Mouse (Mus musculus): ENCODE data around the gene Olfr800. TPM values are rescaled to one million over a fixed set of nuclear protein-coding genes. Genes with fewer than 3 reads are reported as not detected.

Gene Olfr800
- polyA plus RNA-seq, 1 experiment from 2014 or later: not detected

Other genes starting within 250 kb of the Olfr800 start
- not detected in 2 replicates for gene Olfr786, start 230.4 kb upstream of the Olfr800 start, polyA plus RNA-seq (2016; fragmentation: Nextera tagmentation; extraction: Ambion mirVana)
- gene Olfr787, start 195.8 kb upstream of the Olfr800 start, polyA plus RNA-seq (2016; fragmentation: Nextera tagmentation; extraction: Ambion mirVana): not detected in 2 replicates
- not detected in 2 replicates for gene Olfr788, start 186.7 kb upstream of the Olfr800 start, polyA plus RNA-seq (2016; fragmentation: Nextera tagmentation; extraction: Ambion mirVana)
- not detected in 2 replicates for gene Olfr789, start 172.9 kb upstream of the Olfr800 start, polyA plus RNA-seq (2016; fragmentation: Nextera tagmentation; extraction: Ambion mirVana)
- gene Olfr790, start 159.2 kb upstream of the Olfr800 start, polyA plus RNA-seq (2016; fragmentation: Nextera tagmentation; extraction: Ambion mirVana): not detected in 2 replicates
- gene Olfr791, start 135.9 kb upstream of the Olfr800 start, polyA plus RNA-seq (2016; fragmentation: Nextera tagmentation; extraction: Ambion mirVana): not detected in 2 replicates
- not detected in 2 replicates for gene Olfr792, start 118.5 kb upstream of the Olfr800 start, polyA plus RNA-seq (2016; fragmentation: Nextera tagmentation; extraction: Ambion mirVana)
- not detected in 2 replicates for gene Olfr794, start 90.0 kb upstream of the Olfr800 start, polyA plus RNA-seq (2016; fragmentation: Nextera tagmentation; extraction: Ambion mirVana)
- not detected in 2 replicates for gene Olfr796, start 45.1 kb upstream of the Olfr800 start, polyA plus RNA-seq (2016; fragmentation: Nextera tagmentation; extraction: Ambion mirVana)
- gene Olfr798, start 29.8 kb upstream of the Olfr800 start, polyA plus RNA-seq (2016; fragmentation: Nextera tagmentation; extraction: Ambion mirVana): not detected in 2 replicates
- not detected in 2 replicates for gene Olfr799, start 20.2 kb upstream of the Olfr800 start, polyA plus RNA-seq (2016; fragmentation: Nextera tagmentation; extraction: Ambion mirVana)
- not detected in 2 replicates for gene Olfr801, start 16.2 kb downstream of the Olfr800 start, polyA plus RNA-seq (2016; fragmentation: Nextera tagmentation; extraction: Ambion mirVana)
- not detected in 2 replicates for gene Olfr802, start 30.5 kb downstream of the Olfr800 start, polyA plus RNA-seq (2016; fragmentation: Nextera tagmentation; extraction: Ambion mirVana)
- not detected in 2 replicates for gene Olfr803, start 36.6 kb downstream of the Olfr800 start, polyA plus RNA-seq (2016; fragmentation: Nextera tagmentation; extraction: Ambion mirVana)
- gene Olfr804, start 45.5 kb downstream of the Olfr800 start, polyA plus RNA-seq (2016; fragmentation: Nextera tagmentation; extraction: Ambion mirVana): not detected in 2 replicates
- not detected in 2 replicates for gene Olfr805, start 71.7 kb downstream of the Olfr800 start, polyA plus RNA-seq (2016; fragmentation: Nextera tagmentation; extraction: Ambion mirVana)
- not detected in 2 replicates for gene Olfr806, start 84.2 kb downstream of the Olfr800 start, polyA plus RNA-seq (2016; fragmentation: Nextera tagmentation; extraction: Ambion mirVana)
- gene Olfr807, start 100.1 kb downstream of the Olfr800 start, polyA plus RNA-seq (2016; fragmentation: Nextera tagmentation; extraction: Ambion mirVana): not detected in 2 replicates
- not detected in 2 replicates for gene Olfr808, start 107.8 kb downstream of the Olfr800 start, polyA plus RNA-seq (2016; fragmentation: Nextera tagmentation; extraction: Ambion mirVana)
- gene Olfr809, start 116.9 kb downstream of the Olfr800 start, polyA plus RNA-seq (2016; fragmentation: Nextera tagmentation; extraction: Ambion mirVana): not detected in 2 replicates
- gene Olfr810, start 137.2 kb downstream of the Olfr800 start, polyA plus RNA-seq (2016; fragmentation: Nextera tagmentation; extraction: Ambion mirVana): not detected in 2 replicates
- not detected in 2 replicates for gene Olfr811, start 146.7 kb downstream of the Olfr800 start, polyA plus RNA-seq (2016; fragmentation: Nextera tagmentation; extraction: Ambion mirVana)
- not detected in 2 replicates for gene Olfr812, start 188.4 kb downstream of the Olfr800 start, polyA plus RNA-seq (2016; fragmentation: Nextera tagmentation; extraction: Ambion mirVana)
- gene Olfr813, start 197.7 kb downstream of the Olfr800 start, polyA plus RNA-seq (2016; fragmentation: Nextera tagmentation; extraction: Ambion mirVana): not detected in 2 replicates
- not detected in 2 replicates for gene Olfr814, start 222.2 kb downstream of the Olfr800 start, polyA plus RNA-seq (2016; fragmentation: Nextera tagmentation; extraction: Ambion mirVana)
- not detected in 2 replicates for gene Olfr815, start 248.2 kb downstream of the Olfr800 start, polyA plus RNA-seq (2016; fragmentation: Nextera tagmentation; extraction: Ambion mirVana)